Mouse (Mus musculus): Measurements from ENCODE around the gene Foxp4. TPM values are rescaled to one million over a fixed set of nuclear protein-coding genes. Genes with fewer than 3 reads are reported as not detected.

The Foxp4 gene
- polyA plus RNA-seq, 1 experiment from 2014 or later, result 30.7 TPM

DNA sequence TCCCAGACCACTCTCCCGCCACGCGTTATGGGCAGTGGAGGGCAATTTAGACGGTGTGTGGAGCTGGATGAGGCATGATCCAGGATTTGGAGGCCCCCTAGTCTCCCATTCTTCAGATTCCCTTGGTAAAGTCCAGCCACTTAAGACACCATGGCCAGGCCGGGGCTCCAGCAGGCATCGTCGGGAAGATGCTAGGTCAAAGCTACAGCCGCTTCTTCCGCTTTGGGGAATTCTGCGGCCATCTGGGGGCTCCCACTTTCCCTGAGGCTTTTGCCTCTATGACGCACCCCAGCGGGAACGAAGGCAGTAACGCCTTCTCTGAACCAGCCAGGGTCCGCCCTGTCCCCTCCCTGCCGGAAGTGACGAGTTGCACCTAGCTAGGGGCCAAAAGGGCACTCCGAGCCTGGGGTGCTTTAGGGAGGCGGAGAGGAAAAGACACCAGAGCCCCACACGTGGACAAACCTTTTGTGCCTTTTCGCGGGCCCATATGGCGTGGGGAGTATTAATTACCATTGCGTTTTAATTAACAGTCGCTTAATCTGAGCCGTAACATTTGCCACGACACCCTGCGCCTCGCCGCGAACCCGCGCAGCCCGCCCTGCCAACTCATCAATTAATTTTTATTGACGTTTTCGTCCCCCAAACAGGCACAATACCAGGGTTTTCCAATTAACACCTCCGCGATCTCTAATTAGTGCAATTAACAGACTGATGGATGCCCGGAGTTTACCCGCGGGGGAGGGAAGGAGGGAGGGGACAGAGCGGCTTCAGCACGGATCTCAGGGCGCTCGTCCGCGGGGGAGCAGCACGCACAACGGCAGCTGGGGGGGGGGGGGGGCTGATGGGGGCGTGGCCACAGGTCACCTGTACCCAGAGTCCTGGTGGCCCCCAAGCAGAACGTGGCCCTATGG, 15.1 kb downstream of the Foxp4 start:
- Histone ChIP-seq H3K9me3 (ENCODE audit: control insufficient read depth, low read length) (no peaks in the 10 kb centered on the region), H3K4me1 (ENCODE audit: control insufficient read depth, insufficient read depth, low read length) (peaks cover 36% of the 10 kb centered on the region), H3K9ac (ENCODE audit: low read length) (0 out of 2 replicates have a peak overlapping the region, but pooled peaks have one; percentile 17), H3K4me2 (ENCODE audit: low read depth, severe bottlenecking) (peak overlapping the region; percentile 67), H3K36me3 (ENCODE audit: control insufficient read depth, insufficient read depth, low read length) (no peaks in the 10 kb centered on the region), H3K27me3 (ENCODE audit: control insufficient read depth, insufficient read depth, low read length) (0 out of 2 replicates have a peak, but pooled peaks cover 2% of the 10 kb centered on the region), H3K4me3 (ENCODE audit: low read depth, low read length) (peak overlapping the region; percentile 22), H3K27ac (replicated peaks; ENCODE audit: low read depth, low read length) (no peak overlapping the region)
- DNase-seq (ENCODE audit: low spot score) (peak; percentile 75), ATAC-seq (ENCODE audit: insufficient number of reproducible peaks, low FRiP score, low TSS enrichment, low read depth) (no peak)
- 6% methylated on average over 51 of the region's 51 CpGs for WGBS

DNA sequence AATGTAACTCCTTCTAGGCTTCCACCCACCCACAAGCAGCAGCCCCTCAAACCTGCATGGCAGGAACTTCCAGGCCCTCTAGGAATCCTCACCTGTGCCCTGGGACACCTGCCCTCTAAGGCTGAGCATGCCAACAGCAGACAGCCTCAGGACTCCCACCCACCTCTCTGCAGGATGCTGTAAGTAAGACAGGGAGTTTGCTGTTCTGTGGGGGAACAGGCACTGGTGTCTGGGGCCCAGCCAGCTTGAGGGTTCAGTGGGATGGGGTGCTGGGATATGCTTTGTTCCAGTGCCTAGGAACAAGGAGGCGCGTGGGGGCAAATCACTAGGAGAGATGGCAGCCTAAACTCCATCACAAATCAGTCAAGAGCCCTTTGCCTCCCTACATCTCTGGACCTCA, 16.4 kb downstream of the Foxp4 start:
- no peak for ATAC-seq (ENCODE audit: insufficient number of reproducible peaks, low FRiP score, low TSS enrichment, low read depth)
- 97% methylated on average over 2 of the region's 2 CpGs for WGBS
- Histone ChIP-seq H3K9me3 (ENCODE audit: control insufficient read depth, low read length) (no peaks in the 10 kb centered on the region), H3K27me3 (ENCODE audit: control insufficient read depth, insufficient read depth, low read length) (0 out of 2 replicates have a peak, but pooled peaks cover 2% of the 10 kb centered on the region), H3K9ac (ENCODE audit: low read length) (no peak overlapping the region), H3K4me2 (ENCODE audit: low read depth, severe bottlenecking) (no peak overlapping the region), H3K4me1 (ENCODE audit: control insufficient read depth, insufficient read depth, low read length) (peaks cover 36% of the 10 kb centered on the region), H3K36me3 (ENCODE audit: control insufficient read depth, insufficient read depth, low read length) (peaks cover 5% of the 10 kb centered on the region; the same call in 1 of the 2 replicates), H3K4me3 (ENCODE audit: low read depth, low read length) (no peak overlapping the region), H3K27ac (replicated peaks; ENCODE audit: low read depth, low read length) (no peak overlapping the region)
- no peak for DNase-seq (ENCODE audit: low spot score)

GRCm38 (mm10) chr17:47907366-47907920, 17.0 kb downstream of the Foxp4 start:
- no peak overlapping the region for H3K4me2 ChIP-seq (ENCODE audit: low read depth, severe bottlenecking)

GRCm38 (mm10) chr17:47903846-47904680, 20.4 kb downstream of the Foxp4 start:
- no peak overlapping the region for H3K4me2 ChIP-seq (ENCODE audit: low read depth, severe bottlenecking)
- peaks cover 30% of the 10 kb centered on the region for H3K4me1 ChIP-seq (ENCODE audit: control insufficient read depth, insufficient read depth, low read length)
- DNase-seq (ENCODE audit: low spot score) (no peak), ATAC-seq (ENCODE audit: insufficient number of reproducible peaks, low FRiP score, low TSS enrichment, low read depth) (no peak)
- peaks cover 15% of the 10 kb centered on the region for H3K36me3 ChIP-seq (ENCODE audit: control insufficient read depth, insufficient read depth, low read length)
- H3K4me3 ChIP-seq (ENCODE audit: low read depth, low read length), result no peak overlapping the region
- H3K9ac ChIP-seq (ENCODE audit: low read length), result no peak overlapping the region
- H3K27me3 ChIP-seq (ENCODE audit: control insufficient read depth, insufficient read depth, low read length), result no peaks in the 10 kb centered on the region
- WGBS, result 19% methylated on average over 35 of the region's 35 CpGs
- no peak overlapping the region for H3K27ac ChIP-seq (replicated peaks; ENCODE audit: low read depth, low read length)
- H3K9me3 ChIP-seq (ENCODE audit: control insufficient read depth, low read length), result no peaks in the 10 kb centered on the region

More at GRCm38 (mm10) chr17:47907366-47907920, 17.0 kb downstream of the Foxp4 start:
- ATAC-seq (ENCODE audit: insufficient number of reproducible peaks, low FRiP score, low TSS enrichment, low read depth), result no peak
- Histone ChIP-seq H3K4me1 (ENCODE audit: control insufficient read depth, insufficient read depth, low read length) (peaks cover 36% of the 10 kb centered on the region), H3K4me3 (ENCODE audit: low read depth, low read length) (no peak overlapping the region), H3K27me3 (ENCODE audit: control insufficient read depth, insufficient read depth, low read length) (0 out of 2 replicates have a peak, but pooled peaks cover 2% of the 10 kb centered on the region), H3K27ac (replicated peaks; ENCODE audit: low read depth, low read length) (no peak overlapping the region), H3K9ac (ENCODE audit: low read length) (no peak overlapping the region), H3K9me3 (ENCODE audit: control insufficient read depth, low read length) (no peaks in the 10 kb centered on the region), H3K36me3 (ENCODE audit: control insufficient read depth, insufficient read depth, low read length) (peaks cover 7% of the 10 kb centered on the region)
- no peak for DNase-seq (ENCODE audit: low spot score)
- 34% methylated on average over 9 of the region's 9 CpGs for WGBS

- Histone ChIP-seq H3K4me1 (ENCODE audit: control insufficient read depth, insufficient read depth, low read length) (peaks cover 30% of the 10 kb centered on the region), H3K9me3 (ENCODE audit: control insufficient read depth, low read length) (no peaks in the 10 kb centered on the region), H3K9ac (ENCODE audit: low read length) (no peak overlapping the region), H3K27ac (replicated peaks; ENCODE audit: low read depth, low read length) (no peak overlapping the region), H3K4me3 (ENCODE audit: low read depth, low read length) (no peak overlapping the region), H3K27me3 (ENCODE audit: control insufficient read depth, insufficient read depth, low read length) (no peaks in the 10 kb centered on the region), H3K4me2 (ENCODE audit: low read depth, severe bottlenecking) (no peak overlapping the region), H3K36me3 (ENCODE audit: control insufficient read depth, insufficient read depth, low read length) (peaks cover 15% of the 10 kb centered on the region)
- no peak for ATAC-seq (ENCODE audit: insufficient number of reproducible peaks, low FRiP score, low TSS enrichment, low read depth)
- DNase-seq (ENCODE audit: low spot score), result no peak
- 78% methylated on average over 3 of the region's 3 CpGs for WGBS
Measured at GRCm38 (mm10) chr17:47901782-47902181, 22.7 kb downstream of the Foxp4 start.

- Histone ChIP-seq H3K4me2 (ENCODE audit: low read depth, severe bottlenecking) (no peak overlapping the region), H3K9ac (ENCODE audit: low read length) (no peak overlapping the region), H3K27ac (replicated peaks; ENCODE audit: low read depth, low read length) (no peak overlapping the region), H3K27me3 (ENCODE audit: control insufficient read depth, insufficient read depth, low read length) (no peaks in the 10 kb centered on the region), H3K4me3 (ENCODE audit: low read depth, low read length) (no peak overlapping the region), H3K9me3 (ENCODE audit: control insufficient read depth, low read length) (no peaks in the 10 kb centered on the region), H3K4me1 (ENCODE audit: control insufficient read depth, insufficient read depth, low read length) (peaks cover 29% of the 10 kb centered on the region), H3K36me3 (ENCODE audit: control insufficient read depth, insufficient read depth, low read length) (peaks cover 19% of the 10 kb centered on the region)
- 69% methylated on average over 6 of the region's 6 CpGs for WGBS
- no peak for DNase-seq (ENCODE audit: low spot score)
- ATAC-seq (ENCODE audit: insufficient number of reproducible peaks, low FRiP score, low TSS enrichment, low read depth), result no peak
Measured at GRCm38 (mm10) chr17:47900716-47901115, 23.7 kb downstream of the Foxp4 start.

DNA sequence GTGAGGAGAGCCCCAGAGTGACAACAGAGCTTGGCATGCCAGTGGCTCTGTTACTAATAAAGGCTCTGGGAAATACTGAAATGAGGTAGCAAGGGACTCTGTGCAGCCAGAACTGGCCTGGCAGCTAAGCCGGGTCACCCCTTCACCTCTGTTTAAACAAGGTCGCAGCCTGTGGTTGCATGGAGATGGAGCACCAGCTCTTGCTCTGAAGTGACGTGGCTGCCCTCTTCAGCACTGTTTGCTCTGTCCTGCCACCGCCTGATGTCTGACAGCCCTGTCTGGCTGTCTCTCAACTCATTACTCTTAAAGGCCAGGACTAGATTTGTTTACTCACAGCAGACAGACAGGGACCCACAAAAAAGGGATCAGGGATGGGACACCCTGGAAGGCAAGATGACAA, 25.3 kb downstream of the Foxp4 start:
- Histone ChIP-seq H3K4me2 (ENCODE audit: low read depth, severe bottlenecking) (no peak overlapping the region), H3K27me3 (ENCODE audit: control insufficient read depth, insufficient read depth, low read length) (no peaks in the 10 kb centered on the region), H3K27ac (replicated peaks; ENCODE audit: low read depth, low read length) (no peak overlapping the region), H3K36me3 (ENCODE audit: control insufficient read depth, insufficient read depth, low read length) (peaks cover 21% of the 10 kb centered on the region), H3K4me3 (ENCODE audit: low read depth, low read length) (no peak overlapping the region), H3K9me3 (ENCODE audit: control insufficient read depth, low read length) (no peaks in the 10 kb centered on the region), H3K9ac (ENCODE audit: low read length) (0 out of 2 replicates have a peak overlapping the region, but pooled peaks have one; percentile 17), H3K4me1 (ENCODE audit: control insufficient read depth, insufficient read depth, low read length) (peaks cover 24% of the 10 kb centered on the region)
- ATAC-seq (ENCODE audit: insufficient number of reproducible peaks, low FRiP score, low TSS enrichment, low read depth), result no peak
- no peak for DNase-seq (ENCODE audit: low spot score)
- WGBS, result 21% methylated on average over 4 of the region's 4 CpGs

Measured in limb, embryonic 11.5 days (tissue).